Mouse (Mus musculus): ENCODE results near the gene Megf8. TPM values are rescaled to one million over a fixed set of nuclear protein-coding genes. Genes with fewer than 3 reads are reported as not detected.

Gene Megf8
- total RNA-seq, 1 experiment: 47.5 TPM

DNA sequence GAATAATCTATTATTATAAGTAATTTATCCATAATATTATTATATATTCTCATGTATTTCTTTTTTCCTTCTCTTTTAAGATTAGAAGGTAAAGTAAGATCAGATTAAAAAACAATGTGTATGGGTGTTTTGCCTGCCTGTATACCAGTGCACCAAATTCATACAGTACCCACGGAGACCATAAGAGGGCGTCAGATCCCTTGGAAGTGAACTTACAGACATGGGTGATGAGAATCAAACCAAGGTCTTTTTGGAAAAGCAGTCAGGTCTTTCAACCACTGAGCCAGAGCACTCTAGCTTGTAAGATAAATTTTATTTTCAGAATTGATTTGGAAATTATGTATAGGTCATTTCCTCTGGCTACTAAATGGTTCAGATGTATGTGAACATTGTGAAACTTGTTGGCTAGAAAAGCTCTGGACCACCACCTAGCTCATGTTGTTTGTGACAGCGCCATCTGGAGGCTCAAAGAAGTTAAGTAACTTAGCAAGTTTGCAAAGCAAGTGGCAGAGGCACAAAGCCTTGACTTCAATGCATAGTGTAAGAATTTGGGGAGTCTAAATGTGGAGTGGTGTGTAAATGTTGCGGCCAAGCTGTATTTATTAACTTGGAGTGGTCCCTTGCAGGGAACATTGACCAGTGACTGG is 92.3 kb downstream of the Megf8 start:
- DNase-seq (ENCODE audit: low read depth, low spot score): peak; percentile 82
- Histone ChIP-seq H3K9me3 (ENCODE audit: control insufficient read depth, insufficient read depth, low read depth, low read length) (no peaks in the 10 kb centered on the region), H3K27ac (ENCODE audit: insufficient read depth, low read depth, low read length, poor library complexity, severe bottlenecking) (no peak overlapping the region), H3K4me3 (ENCODE audit: insufficient read depth in 1 of 2, low read depth in 1 of 2, low read length in 2 of 2, poor library complexity in 1 of 2, severe bottlenecking in 1 of 2) (no peak overlapping the region), H3K4me1 (ENCODE audit: control insufficient read depth in 2 of 2, insufficient read depth in 2 of 2, low read length in 2 of 2, poor library complexity in 1 of 2) (peaks cover 0 to 4% of the 10 kb centered on the region in 2 experiments; a peak in 1 of 4 replicates), H3K36me3 (ENCODE audit: control insufficient read depth, insufficient read depth, low read length, poor library complexity, severe bottlenecking) (no peaks in the 10 kb centered on the region), H3K9ac (ENCODE audit: insufficient read depth, low read depth, low read length, poor library complexity, severe bottlenecking) (no peak overlapping the region)
- no peak for TF ChIP-seq HCFC1 (IDR thresholded peaks at IDR 0.05; ENCODE audit: borderline replicate concordance, insufficient read depth, low read length)
- TF ChIP-seq ZC3H11A (IDR thresholded peaks at IDR 0.05; ENCODE audit: borderline replicate concordance, low read depth, low read length): peak; percentile 17; the same call in 1 of the 2 replicates
- in situ Hi-C loops (cut with MboI; ENCODE audit: low sequenced_read_pairs in 2 of 2, unreplicated experiment in 2 of 2): no loop called here

DNA sequence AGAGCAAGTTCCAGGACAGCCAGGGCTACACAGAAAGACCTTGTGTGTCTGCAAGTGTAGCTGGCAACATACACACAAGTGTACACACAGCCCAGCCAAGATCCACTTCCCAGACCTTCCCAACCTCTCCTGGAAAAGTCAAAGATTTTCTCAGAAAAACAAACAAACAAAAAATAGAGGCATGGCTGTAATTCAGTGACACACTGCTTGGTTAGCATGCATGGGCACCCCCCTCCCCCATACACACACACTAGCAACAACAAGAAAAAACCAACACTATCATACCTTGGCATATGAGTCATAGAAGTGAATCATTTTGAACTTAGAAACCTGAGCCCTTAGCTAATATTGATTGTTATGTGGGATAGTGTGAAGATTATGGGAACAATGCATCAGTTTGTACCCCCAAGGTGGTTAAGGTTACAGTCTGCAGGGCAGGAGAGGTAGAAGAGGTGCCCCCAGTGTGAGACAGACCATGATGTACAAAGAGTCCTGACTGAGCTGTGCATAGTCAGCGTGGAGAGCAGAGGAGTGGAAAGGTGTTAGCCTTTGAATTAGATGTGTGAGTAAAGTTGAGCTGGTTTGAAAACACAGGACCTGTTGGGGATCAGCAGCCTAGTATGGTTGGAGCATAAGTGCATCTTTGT is 94.1 kb downstream of the Megf8 start:
- Histone ChIP-seq H3K36me3 (ENCODE audit: control insufficient read depth, insufficient read depth, low read length, poor library complexity, severe bottlenecking) (no peaks in the 10 kb centered on the region), H3K4me1 (ENCODE audit: control insufficient read depth in 2 of 2, insufficient read depth in 2 of 2, low read length in 2 of 2, poor library complexity in 1 of 2) (peaks cover 0 to 4% of the 10 kb centered on the region in 2 experiments; a peak in 1 of 4 replicates), H3K9me3 (ENCODE audit: control insufficient read depth, insufficient read depth, low read depth, low read length) (no peaks in the 10 kb centered on the region), H3K4me3 (ENCODE audit: insufficient read depth in 1 of 2, low read depth in 1 of 2, low read length in 2 of 2, poor library complexity in 1 of 2, severe bottlenecking in 1 of 2) (no peak overlapping the region), H3K9ac (ENCODE audit: insufficient read depth, low read depth, low read length, poor library complexity, severe bottlenecking) (no peak overlapping the region), H3K27ac (ENCODE audit: insufficient read depth, low read depth, low read length, poor library complexity, severe bottlenecking) (no peak overlapping the region)
- no peak for DNase-seq (ENCODE audit: low read depth, low spot score)
- in situ Hi-C loops (cut with MboI; ENCODE audit: low sequenced_read_pairs in 2 of 2, unreplicated experiment in 2 of 2): no loop called here
- TF ChIP-seq ZC3H11A (IDR thresholded peaks at IDR 0.05; ENCODE audit: borderline replicate concordance, low read depth, low read length): no peak
- no peak for TF ChIP-seq MAFK (IDR thresholded peaks at IDR 0.05; ENCODE audit: insufficient read depth, low read depth, low read length)
- no peak for TF ChIP-seq CHD2 (IDR thresholded peaks at IDR 0.05; ENCODE audit: low read depth, low read length)
- TF ChIP-seq HCFC1 (IDR thresholded peaks at IDR 0.05; ENCODE audit: borderline replicate concordance, insufficient read depth, low read length): no peak
- no peak for TF ChIP-seq ZNF384 (IDR thresholded peaks at IDR 0.05; ENCODE audit: low read depth, low read length)

DNA sequence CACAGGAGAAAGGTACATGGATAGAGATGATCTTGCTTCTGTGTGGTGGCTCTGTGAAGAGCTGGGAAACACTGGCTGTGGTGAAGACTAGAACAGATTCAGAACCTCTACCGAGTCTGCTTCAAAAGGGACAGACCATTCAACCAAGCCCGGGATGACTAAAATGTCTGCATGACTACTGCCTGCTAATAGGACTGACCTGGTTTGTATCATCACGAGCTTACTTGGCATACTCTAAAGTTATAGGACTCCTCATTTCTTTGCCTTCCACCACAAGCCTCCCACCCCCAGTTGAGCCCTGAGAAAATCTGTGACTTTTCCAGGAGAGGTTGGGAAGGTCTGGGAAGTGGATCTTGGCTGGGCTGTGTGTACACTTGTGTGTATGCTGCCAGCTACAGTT is 94.9 kb downstream of the Megf8 start:
- H3K36me3 ChIP-seq (ENCODE audit: control insufficient read depth, insufficient read depth, low read length, poor library complexity, severe bottlenecking): no peaks in the 10 kb centered on the region
- H3K4me3 ChIP-seq (ENCODE audit: insufficient read depth in 1 of 2, low read depth in 1 of 2, low read length in 2 of 2, poor library complexity in 1 of 2, severe bottlenecking in 1 of 2): no peak overlapping the region
- no peaks in the 10 kb centered on the region for H3K9me3 ChIP-seq (ENCODE audit: control insufficient read depth, insufficient read depth, low read depth, low read length)
- peaks cover 0 to 4% of the 10 kb centered on the region in 2 experiments; a peak in 1 of 4 replicates for H3K4me1 ChIP-seq (ENCODE audit: control insufficient read depth in 2 of 2, insufficient read depth in 2 of 2, low read length in 2 of 2, poor library complexity in 1 of 2)
- H3K9ac ChIP-seq (ENCODE audit: insufficient read depth, low read depth, low read length, poor library complexity, severe bottlenecking): no peak overlapping the region
- in situ Hi-C loops (cut with MboI; ENCODE audit: low sequenced_read_pairs in 2 of 2, unreplicated experiment in 2 of 2): no loop called here
- TF ChIP-seq MAFK (IDR thresholded peaks at IDR 0.05; ENCODE audit: insufficient read depth, low read depth, low read length): no peak
- no peak for TF ChIP-seq ZC3H11A (IDR thresholded peaks at IDR 0.05; ENCODE audit: borderline replicate concordance, low read depth, low read length)
- no peak for TF ChIP-seq CHD2 (IDR thresholded peaks at IDR 0.05; ENCODE audit: low read depth, low read length)
- no peak for TF ChIP-seq ZNF384 (IDR thresholded peaks at IDR 0.05; ENCODE audit: low read depth, low read length)
- TF ChIP-seq HCFC1 (IDR thresholded peaks at IDR 0.05; ENCODE audit: borderline replicate concordance, insufficient read depth, low read length): no peak
- no peak overlapping the region for H3K27ac ChIP-seq (ENCODE audit: insufficient read depth, low read depth, low read length, poor library complexity, severe bottlenecking)
- no peak for DNase-seq (ENCODE audit: low read depth, low spot score)

DNA sequence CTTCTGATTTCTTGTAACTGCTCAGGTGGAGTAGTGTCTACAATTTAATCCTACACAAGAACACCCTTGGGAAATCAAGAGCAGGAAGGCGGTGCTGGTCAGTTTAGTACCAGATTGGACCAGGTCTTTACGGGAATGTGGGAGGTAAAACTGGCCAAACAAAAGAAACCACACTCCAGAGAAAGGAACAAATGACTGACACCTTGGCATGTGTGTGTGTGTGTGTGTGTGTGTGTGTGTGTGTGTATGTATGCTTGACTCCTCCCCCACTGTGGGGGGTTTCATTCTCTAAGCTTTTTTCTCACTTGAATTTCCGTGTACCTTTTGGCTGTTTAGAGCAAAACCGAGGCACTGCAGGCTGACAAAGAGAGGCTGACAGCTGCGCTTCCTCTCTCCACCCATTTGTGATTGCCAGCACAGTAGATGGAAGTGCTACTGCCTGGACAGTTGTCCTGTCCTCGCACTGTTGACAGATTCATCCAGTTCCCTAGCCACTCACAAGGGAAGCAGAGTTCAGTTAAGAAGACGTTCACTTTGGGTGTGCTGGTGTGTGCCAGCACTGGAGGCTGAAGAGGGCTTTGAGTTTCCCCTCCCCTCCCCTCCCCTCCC is 96.0 kb downstream of the Megf8 start, which contains the start of gene Cxcl17:
TSS of gene Cxcl17 (minus strand) at position 54 of the 609 bp plus-strand sequence.
- H3K4me3 ChIP-seq (ENCODE audit: insufficient read depth in 1 of 2, low read depth in 1 of 2, low read length in 2 of 2, poor library complexity in 1 of 2, severe bottlenecking in 1 of 2): no peak within 1 kb of the TSS
- H3K9ac ChIP-seq (ENCODE audit: insufficient read depth, low read depth, low read length, poor library complexity, severe bottlenecking): no peak within 1 kb of the TSS
- no peak for DNase-seq (ENCODE audit: low read depth, low spot score)
- H3K9me3 ChIP-seq (ENCODE audit: control insufficient read depth, insufficient read depth, low read depth, low read length): no peaks in the 10 kb centered on the region
- no peak for TF ChIP-seq HCFC1 (IDR thresholded peaks at IDR 0.05; ENCODE audit: borderline replicate concordance, insufficient read depth, low read length)
- no peak for TF ChIP-seq CHD2 (IDR thresholded peaks at IDR 0.05; ENCODE audit: low read depth, low read length)
- no peak for TF ChIP-seq ZC3H11A (IDR thresholded peaks at IDR 0.05; ENCODE audit: borderline replicate concordance, low read depth, low read length)
- no peak for TF ChIP-seq MAFK (IDR thresholded peaks at IDR 0.05; ENCODE audit: insufficient read depth, low read depth, low read length)
- TF ChIP-seq ZNF384 (IDR thresholded peaks at IDR 0.05; ENCODE audit: low read depth, low read length): no peak
- in situ Hi-C loops (cut with MboI; ENCODE audit: low sequenced_read_pairs in 2 of 2, unreplicated experiment in 2 of 2): no loop called here
- no peaks in the 10 kb centered on the region for H3K36me3 ChIP-seq (ENCODE audit: control insufficient read depth, insufficient read depth, low read length, poor library complexity, severe bottlenecking)
- H3K27ac ChIP-seq (ENCODE audit: insufficient read depth, low read depth, low read length, poor library complexity, severe bottlenecking): no peak within 1 kb of the TSS
- peaks cover 0 to 4% of the 10 kb centered on the region in 2 experiments; a peak in 1 of 4 replicates for H3K4me1 ChIP-seq (ENCODE audit: control insufficient read depth in 2 of 2, insufficient read depth in 2 of 2, low read length in 2 of 2, poor library complexity in 1 of 2)

Other genes with a start within 250 kb of the Megf8 start
- gene Grik5, start 244.8 kb upstream of the Megf8 start, total RNA-seq (2012; rRNA removed): 10.0 and 10.7 TPM in 2 replicates
- 15.1 and 18.9 TPM in 2 replicates for gene Zfp574, start 244.6 kb upstream of the Megf8 start, total RNA-seq (2012; rRNA removed)
- 2.4 and 2.9 TPM in 2 replicates for gene Pou2f2, start 137.4 kb upstream of the Megf8 start, total RNA-seq (2012; rRNA removed)
- 22.8 and 31.3 TPM in 2 replicates for gene Dedd2, start 96.5 kb upstream of the Megf8 start, total RNA-seq (2012; rRNA removed)
- 5.0 and 5.2 TPM in 2 replicates for gene Zfp526, start 95.7 kb upstream of the Megf8 start, total RNA-seq (2012; rRNA removed)
- gene Gsk3a, start 79.3 kb upstream of the Megf8 start, total RNA-seq (2012; rRNA removed): 38.2 and 38.5 TPM in 2 replicates
- gene Erf, start 66.4 kb upstream of the Megf8 start, total RNA-seq (2012; rRNA removed): 82.2 and 87.1 TPM in 2 replicates
- gene Cic, start 49.5 kb upstream of the Megf8 start, total RNA-seq (2012; rRNA removed): 68.4 and 72.4 TPM in 2 replicates
- gene Pafah1b3, start 19.2 kb upstream of the Megf8 start, total RNA-seq (2012; rRNA removed): 76.5 and 83.2 TPM in 2 replicates
- gene Prr19, start 15.8 kb upstream of the Megf8 start, total RNA-seq (2012; rRNA removed): 4.3 and 5.7 TPM in 2 replicates
- gene Tmem145, start 11.1 kb upstream of the Megf8 start, total RNA-seq (2012; rRNA removed): 1.2 and 1.7 TPM in 2 replicates
- not detected in 2 replicates for gene Cnfn, start 52.6 kb downstream of the Megf8 start, total RNA-seq (2012; rRNA removed)
- 3.8 and 4.7 TPM in 2 replicates for gene Lipe, start 81.5 kb downstream of the Megf8 start, total RNA-seq (2012; rRNA removed)
- gene Cxcl17, start 95.7 kb downstream of the Megf8 start, total RNA-seq (2012; rRNA removed): 0.31 TPM in 1 of 2 replicates, not detected in the other
- gene Ceacam1, start 160.4 kb downstream of the Megf8 start, total RNA-seq (2012; rRNA removed): 5.6 and 16.0 TPM in 2 replicates
- gene Ceacam2, start 222.7 kb downstream of the Megf8 start, total RNA-seq (2012; rRNA removed): 0.31 and 0.53 TPM in 2 replicates